Mouse (Mus musculus) urinary bladder, postnatal 36 days (tissue): ENCODE data around the gene Ghsr.
"Not testable (repeated sequence)": the region's sequence is repeated elsewhere in the genome, so short reads cannot be mapped to it uniquely, and the experiment has no call there.

ENCODE experiments used
- DNase-seq, 2 experiments: peaks; one replicate each; pipeline ENCODE4 v3.0.0; 2022; ENCODE audit warnings: low spot score in 2 of 2, mixed read lengths in 1 of 2

Ghsr gene

DNA sequence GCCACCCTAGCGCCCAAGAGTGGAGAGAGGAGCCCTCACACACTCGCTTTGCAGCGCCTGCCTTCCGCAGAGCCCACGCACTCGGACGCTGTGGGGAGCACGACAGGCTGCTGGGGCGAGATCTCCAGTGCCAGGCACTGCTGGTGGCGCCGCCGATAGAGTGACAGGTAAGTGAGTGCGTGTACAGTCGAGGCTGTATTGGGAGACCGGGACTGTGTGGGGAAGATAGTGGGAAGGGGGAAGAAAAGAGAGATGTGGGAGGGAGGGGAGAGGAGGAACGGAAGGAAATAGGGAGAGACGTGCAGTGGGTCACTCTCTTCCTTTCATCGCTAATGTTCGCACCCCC is at the start of gene Ghsr:
TSS of gene Ghsr (plus strand) at position 76 of the 346 bp plus-strand sequence.
- DNase-seq, result no peak

DNA sequence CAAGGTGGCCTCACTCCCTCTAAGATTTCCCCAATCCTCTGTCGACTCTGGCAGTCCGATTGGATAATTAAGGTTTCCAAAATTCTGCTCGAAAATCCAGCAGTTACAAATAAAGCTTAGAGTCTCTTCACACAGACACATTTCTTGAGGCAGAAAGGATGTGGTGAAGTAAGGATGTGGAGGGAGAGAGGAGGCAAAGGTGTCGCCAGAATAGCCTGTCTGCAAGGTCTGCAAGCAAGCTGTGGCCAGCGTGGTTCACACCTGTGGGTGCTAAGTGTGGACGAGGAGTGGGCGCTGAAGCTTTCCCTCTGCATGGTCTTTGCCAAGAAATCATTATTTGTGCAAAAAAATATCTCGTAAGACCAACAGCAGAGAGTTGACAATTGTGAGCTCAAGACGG is 48.6 kb upstream of the Ghsr start:
- DNase-seq, result no peak

DNA sequence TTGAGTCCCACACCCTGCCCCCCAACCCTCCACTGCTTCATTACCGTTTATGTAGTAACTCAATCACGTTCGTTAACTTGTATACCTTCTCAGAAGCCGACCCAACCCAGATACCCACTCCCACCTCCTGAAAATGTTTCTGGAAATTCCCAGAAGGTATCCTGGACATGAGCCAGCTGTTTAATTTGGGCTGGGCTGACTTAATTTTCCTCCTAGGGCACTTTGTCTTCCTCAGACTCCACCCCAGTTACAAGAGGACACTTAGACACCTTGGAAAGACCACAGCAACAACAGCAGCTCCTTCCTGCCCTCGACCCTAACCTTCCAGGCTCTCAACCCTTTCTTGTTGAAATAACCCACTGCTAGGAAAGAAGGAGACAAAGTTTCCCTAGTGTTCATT is 47.6 kb upstream of the Ghsr start:
- DNase-seq, result no peak

DNA sequence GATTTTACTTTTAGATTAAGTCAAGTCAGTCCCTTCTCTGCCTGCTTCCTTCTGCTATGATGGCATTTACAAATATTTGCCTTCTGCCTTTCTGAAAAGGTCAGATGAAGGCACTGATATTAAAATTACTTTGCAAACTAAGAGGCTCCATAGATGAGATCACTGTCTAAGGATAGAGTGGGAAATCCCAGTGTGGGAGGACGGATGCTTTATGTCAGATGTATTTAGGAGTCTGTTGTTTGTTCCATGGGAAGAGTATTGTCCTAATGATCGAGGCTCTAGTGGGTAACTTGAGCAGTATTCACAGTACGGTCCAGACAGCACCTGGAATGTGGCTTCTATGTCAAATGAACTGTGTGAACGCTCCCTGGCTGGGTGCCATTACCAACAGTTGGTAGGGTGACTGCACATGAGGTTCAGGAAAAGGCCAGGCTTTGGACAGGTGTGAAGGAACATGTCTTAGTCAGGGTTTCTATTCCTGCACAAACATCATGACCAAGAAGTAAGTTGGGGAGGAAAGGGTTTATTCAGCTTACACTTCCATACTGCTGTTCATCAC is 44.4 kb upstream of the Ghsr start:
- DNase-seq, result no peak

DNA sequence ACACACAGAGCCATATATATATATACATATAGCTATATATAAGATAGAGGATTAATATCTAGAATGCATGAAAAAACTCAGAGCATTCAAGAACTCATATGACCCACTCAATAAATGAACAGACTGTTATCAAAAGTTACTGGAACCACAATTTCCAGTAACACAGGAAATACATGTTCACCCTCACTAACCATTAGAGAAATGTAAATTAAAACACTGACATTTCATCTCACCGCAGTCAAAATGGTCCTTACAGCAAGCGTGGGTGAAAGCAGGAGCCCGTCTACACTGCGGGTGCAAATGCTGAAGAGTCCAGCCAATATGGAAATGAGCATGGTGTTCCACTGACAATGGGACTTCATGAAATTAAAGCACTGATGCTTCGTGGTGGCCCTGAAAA is 40.4 kb upstream of the Ghsr start:
- DNase-seq, result no peak

DNA sequence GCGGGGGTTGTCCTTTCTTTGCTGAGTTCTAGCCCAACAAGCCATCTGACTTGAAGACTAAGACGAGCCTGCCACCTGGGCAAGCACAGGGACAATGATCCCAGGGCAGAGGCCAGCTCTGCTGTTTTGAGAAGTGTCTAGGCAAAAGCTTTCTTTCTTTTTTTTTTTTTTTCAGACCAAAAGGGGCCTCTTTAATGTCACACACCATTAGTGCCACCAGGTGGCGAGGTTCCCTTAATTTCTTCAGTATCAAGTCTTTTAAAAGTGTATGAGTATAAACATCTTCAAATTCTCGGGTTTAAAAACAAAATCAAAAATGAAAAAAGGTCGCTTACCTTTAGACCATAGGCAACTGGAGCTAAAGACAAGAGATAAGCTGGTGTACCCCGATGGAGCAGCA is 32.7 kb upstream of the Ghsr start:
- DNase-seq, result peak in 1 of 2 experiments; percentile 37

DNA sequence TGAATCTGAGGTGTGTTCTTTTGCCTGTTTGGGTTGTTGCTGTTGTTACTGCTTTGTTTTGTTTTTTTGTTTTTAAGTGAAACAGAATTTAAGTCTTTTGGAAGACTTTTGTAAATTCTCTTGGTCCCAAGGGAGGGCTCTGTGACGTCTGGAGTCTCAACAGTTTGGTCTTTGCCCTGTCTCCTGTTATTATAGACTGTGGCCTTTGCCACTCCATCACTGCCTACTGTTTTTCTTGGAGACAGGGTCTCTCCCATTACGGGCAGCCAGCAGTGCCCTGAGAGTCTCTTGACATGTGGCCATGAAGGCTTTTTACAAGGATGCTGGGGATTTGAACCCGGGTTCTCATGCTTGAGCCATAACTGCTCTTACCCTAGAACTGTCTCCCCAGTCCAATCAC is 32.3 kb upstream of the Ghsr start:
- no peak for DNase-seq

DNA sequence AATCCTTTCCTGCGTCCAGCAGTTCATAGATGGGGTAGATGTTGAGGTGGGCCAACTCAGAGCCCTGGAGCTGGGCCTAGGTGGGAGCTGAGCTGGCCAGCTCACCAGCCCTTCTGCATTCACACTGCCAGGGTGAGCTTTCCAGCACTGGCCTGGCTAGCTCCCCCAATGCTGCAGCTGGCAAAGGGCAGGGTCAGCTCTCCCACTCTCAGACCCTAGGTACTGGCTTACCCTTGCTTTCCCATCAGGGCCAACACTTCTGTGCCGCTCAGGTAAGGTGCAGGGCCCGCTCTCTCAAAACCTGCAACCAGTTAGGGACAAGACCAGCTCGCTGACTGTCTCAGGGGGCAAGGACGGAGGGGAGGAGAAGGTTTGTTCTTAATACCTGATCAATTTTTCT is 30.4 kb upstream of the Ghsr start:
- no peak for DNase-seq

DNA sequence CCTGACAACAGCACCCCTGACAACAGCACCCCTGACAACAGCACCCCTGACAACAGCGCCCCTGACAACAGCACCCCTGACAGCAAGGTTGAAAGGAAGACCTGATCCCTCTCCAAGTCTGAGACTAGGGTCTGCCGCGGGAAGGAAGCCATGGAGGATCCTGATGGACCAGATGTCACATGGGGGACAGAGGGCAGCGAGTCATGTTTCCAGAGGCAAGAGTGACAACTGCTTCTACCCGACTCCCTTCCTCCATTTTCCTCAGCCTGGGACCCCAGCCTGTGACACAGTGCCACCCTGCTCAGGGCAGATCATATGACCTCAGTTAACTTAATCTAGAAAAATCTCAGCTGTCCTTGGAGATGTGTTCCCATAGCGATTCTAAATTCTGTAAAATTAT is 28.7 kb upstream of the Ghsr start:
- no peak for DNase-seq

DNA sequence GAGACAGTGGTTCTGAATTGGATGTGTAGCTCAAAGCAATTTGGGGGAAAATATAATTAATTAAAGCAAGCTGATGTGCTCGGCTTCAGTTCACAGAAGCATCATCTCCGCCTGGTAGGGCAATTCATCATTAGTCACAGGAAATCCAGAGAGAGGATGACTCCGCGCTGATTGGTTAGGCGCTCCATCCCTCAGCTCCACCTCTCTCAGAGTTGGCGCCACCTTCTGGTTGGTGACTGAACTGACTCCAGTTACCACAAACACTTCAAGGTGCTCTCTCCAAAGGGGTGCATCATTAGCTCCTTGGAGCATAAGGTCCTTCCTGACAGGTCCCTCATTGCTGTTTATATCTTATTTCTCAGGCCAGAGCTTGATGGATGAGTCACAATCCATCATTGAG is 25.6 kb upstream of the Ghsr start:
- peak in 1 of 2 experiments; percentile 41 for DNase-seq

DNA sequence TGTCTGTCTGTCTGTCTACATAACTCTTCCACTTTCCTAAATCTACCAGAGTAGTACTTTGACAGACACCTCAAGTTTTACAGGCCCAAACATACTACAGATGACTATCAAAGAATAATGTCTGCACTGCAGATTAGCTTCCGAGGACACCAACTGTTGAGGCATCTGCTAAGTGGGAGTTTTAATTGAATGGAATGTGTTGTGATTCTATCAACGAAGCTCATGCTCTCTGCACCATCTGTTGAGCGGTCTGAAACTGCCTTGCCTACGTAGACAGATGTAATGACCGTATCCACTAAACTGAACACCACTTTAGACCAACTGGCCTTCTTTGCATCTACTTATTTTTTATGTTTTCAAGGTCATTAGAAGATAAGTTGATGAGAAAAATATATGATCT is 22.7 kb upstream of the Ghsr start:
- DNase-seq, result no peak

DNA sequence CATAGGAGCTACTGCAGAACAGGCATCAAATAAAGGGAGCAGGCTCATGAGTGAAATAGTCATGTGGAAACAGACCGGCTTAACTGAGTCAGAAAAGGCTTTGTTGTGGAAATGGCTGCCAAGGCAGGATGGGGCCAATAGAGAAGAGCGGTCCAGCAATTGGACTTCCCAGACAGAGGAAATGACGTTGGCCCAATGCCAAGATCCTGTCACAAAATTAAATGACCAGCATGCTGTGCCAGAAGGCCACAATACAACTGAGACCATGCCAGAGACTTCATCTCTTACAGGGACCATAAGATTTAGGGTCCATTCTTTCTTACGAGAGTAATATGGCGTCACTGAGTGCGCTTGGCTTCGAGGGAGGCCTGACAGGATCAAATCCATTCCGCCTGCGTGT is 20.0 kb upstream of the Ghsr start:
- no peak for DNase-seq

DNA sequence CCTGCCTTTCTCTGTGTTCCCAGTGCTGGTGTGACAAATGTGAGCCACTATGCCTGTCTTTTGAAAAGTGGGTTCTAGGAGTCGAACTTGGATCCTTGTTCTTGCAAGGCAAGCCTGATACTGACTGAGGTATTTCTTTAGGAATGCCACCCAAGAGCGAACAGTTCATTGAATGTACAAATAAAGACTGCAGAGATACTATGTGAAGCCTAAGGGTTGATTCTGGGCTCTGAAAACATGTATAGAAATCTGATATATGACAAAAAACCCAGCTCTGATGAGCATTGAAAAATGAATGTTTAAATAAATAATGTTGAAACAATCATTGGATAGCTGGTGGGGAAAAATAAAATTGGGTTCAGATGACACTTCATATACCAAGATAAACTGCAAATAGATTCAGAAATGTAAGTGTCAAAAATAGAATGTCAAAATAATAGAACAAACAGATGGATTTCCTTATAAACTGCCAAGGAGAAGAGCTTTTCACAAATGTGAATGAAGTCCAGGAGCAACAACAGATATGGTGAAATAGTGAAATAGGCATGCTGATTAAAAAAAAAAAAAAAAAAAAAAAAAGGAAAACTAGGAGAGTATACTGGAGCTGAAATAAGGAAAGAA is 11.9 kb upstream of the Ghsr start:
- no peak for DNase-seq

DNA sequence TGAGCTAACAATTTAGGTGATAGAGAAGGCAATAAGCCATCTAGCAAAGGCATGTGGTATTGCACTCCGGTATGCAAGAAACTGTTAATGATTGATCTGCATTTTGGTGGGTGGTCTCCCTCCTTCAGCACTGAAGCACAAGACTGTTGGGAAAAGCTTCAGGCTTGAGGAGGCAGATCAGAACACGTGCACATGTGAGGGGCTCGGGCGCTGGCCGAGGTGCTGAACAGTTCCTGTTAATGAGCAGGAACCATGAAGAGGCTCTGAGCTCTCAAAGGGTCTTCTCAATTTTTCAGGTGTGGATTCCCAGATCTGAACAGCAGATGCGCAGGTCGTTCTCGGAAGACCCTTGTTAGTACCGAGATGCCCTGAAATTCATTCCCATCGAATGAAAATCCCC is 1.0 kb upstream of the Ghsr start:
- peak in 1 of 2 experiments; percentile 2 for DNase-seq

DNA sequence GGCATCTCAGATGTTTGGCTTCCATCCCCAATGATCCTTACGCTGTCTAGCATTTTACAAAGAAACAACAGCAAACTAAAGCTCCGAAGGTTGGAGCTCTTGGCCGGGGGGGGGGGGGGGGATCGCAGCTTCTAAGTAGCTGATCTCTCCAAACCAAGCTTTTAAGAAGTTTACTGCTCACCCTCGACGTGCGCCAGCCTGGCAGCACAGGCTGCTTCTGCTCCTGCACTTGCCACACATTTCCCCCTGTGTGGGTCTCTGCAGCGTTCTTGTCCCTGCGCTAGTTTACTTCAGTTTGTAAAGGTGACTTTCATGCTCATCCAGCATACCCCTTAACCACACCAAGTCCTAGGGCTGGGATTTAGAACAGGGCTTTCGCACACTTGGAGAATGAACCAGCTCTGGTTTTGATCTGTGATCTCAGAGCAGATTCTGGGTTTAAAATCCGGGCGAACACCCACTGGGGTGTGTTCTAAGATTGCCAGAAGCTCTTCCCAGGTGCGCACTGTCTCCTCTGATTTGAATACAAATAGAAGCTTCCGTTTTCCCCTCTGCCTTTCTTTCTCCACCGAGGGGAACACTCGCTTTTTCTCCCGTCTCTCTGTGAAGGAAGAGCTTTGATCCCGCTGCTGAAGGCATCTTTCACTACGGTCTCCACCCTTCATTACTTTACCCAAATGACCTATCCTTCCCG is 422 bp upstream of the Ghsr start:
- no peak for DNase-seq

DNA sequence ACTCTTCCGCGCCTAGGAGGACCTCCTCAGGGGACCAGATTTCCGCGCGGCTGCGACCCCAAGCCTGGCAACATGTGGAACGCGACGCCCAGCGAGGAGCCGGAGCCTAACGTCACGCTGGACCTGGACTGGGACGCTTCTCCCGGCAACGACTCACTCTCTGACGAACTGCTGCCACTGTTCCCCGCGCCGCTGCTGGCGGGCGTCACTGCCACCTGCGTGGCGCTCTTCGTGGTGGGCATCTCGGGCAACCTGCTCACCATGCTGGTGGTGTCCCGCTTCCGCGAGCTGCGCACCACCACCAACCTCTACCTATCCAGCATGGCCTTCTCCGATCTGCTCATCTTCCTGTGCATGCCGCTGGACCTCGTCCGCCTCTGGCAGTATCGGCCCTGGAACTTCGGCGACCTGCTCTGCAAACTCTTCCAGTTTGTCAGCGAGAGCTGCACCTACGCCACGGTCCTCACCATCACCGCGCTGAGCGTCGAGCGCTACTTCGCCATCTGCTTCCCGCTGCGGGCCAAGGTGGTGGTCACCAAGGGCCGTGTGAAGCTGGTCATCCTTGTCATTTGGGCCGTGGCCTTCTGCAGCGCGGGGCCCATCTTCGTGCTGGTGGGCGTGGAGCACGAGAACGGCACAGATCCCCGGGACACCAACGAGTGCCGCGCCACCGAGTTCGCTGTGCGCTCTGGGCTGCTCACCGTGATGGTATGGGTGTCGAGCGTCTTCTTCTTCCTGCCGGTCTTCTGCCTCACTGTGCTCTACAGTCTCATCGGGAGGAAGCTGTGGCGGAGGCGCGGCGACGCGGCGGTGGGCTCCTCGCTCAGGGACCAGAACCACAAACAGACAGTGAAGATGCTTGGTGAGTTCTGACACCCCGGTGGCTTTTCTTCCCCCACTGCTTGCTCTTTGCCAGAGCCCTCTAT is 837 bp downstream of the Ghsr start:
- DNase-seq, result no peak

DNA sequence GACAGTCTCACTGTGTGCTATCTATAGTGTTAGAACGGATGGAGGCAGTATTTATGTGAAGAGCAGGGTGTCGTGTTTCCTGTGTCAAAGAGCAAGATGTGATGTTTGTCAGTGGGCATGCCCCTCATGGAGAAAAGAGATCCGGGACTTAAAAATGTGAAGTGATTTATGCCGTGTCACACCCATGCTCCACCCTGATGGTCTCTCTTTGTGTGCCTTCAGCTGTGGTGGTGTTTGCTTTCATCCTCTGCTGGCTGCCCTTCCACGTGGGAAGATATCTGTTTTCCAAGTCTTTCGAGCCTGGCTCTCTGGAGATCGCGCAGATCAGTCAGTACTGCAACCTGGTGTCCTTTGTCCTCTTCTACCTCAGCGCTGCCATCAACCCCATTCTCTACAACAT is 3.2 kb downstream of the Ghsr start:
- no peak for DNase-seq

DNA sequence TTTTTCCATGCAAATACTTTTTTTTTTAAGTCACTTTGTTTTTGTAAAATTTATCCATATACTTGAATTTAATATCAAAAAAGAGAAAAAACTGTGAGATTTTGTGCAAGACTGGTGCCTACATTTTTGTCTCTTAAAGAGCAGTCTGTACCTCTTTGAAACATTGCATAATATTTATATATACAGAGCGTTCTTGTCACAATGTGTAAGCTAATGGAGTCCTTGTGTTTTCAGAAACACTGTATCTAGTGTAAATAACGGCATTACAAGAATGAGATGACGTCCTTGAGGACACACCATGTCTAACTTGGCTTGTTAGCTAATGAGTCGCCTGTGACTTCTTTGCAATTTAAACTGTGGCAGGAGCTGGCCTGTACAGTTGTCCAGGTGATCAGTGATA is 6.8 kb downstream of the Ghsr start:
- DNase-seq, result no peak

DNA sequence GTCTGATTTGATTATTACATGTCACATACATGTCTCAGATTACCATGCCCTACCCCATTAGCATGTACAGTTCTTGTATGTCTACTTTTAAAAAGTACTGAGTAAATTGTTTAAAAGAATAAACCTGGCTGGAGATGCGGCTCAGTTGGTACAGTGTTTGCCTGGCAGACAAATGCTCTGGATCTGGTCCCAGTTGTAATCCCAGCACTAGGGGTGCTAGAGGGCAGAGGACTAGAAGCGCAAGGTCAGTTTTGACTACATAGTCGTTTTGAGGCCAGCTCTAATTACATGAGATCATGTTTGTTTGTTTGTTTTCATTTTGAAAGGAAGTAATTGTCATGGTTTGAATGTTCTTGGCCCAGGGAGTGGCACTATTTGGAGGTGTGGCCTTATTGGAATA is 13.7 kb downstream of the Ghsr start:
- DNase-seq, result no peak

DNA sequence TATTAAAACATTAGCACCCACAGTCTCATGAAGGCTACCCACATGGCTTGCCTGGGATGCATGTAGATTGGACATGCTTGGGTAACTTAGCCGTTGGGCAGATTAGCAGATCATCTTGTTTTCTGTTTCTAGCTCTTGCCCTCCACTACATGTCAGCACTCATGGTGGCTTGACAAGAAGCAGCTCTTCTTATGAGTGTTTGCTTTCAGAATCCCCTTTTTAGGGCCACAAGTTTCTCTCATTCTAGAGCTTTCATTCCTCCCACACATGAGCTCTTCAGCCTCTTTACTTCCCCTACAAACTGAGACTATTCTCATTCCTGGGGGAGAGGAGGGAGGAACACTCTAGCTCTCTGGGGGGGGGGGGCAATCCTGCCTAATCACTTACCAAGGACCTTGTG is 18.8 kb downstream of the Ghsr start:
- no peak for DNase-seq

DNA sequence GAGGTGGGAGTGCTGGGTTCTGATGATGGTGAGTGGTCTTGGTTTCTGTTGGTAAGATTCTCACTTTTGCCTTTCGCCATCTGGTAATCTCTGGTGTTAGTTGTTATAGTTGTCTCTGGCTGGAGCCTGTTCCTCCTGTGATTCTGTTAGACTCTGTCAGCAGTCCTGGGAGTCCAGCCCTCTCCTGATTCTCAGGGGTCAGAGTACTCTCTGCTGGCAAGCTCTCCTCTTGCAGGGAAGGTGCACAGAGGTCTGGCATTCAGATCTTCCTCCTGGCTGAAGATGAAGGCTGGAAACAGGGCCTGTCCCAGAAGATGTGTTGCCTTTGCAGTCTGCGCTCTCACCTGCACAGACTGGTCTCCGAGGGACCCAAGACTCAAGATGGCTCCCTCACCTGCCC is 29.8 kb downstream of the Ghsr start:
- not testable (repeated sequence) for DNase-seq

DNA sequence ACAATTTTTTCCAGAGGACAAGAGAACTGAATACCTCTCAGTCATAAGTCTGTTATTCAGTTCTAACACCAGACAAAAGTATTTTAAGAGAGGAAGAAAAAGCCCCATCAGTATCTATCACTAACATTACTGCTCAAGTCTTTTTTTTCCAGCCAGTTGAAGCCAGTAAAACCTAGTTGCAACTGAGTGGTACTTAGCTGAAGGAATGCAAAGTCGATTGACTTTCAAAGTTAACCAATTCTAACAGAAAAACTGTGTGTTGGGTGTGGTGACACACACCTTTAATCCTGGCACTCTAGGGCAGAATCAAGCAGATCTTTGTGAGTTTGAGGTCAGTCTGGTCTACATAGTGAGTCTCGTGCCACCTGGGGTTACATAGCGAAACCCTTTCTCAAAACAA is 35.3 kb downstream of the Ghsr start:
- DNase-seq, result no peak

DNA sequence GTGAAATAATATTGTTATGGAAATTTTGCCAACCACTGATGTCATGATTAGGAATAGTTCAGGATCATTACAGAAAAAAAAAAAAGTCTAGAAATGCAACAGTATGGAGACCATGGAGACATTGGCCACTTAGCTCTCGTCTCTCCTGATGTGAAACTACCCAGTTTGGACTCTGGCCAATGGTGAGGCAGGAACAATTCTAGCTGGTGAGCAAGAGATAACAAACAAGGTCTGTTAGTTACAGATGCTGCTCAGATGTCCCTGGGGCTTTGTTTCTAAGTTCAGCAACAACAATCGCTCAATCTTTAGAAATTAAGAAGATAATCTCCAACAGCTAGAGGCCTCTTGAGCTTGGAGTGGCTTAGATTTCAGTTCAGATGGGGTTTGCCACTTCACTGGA is 37.4 kb downstream of the Ghsr start:
- no peak for DNase-seq
